Mouse (Mus musculus): Measurements from ENCODE around the gene Itpr2. TPM values are rescaled to one million over a fixed set of nuclear protein-coding genes. Genes with fewer than 3 reads are reported as not detected.

Itpr2 gene
- total RNA-seq, 2 experiments from 2014 or later = 23.3 to 31.0 TPM

GRCm38 (mm10) chr6:146331017-146331669, 170.9 kb downstream of the Itpr2 start:
- no peak for DNase-seq
- intact Hi-C loops (cut with DNase I) = no loop called here

DNA sequence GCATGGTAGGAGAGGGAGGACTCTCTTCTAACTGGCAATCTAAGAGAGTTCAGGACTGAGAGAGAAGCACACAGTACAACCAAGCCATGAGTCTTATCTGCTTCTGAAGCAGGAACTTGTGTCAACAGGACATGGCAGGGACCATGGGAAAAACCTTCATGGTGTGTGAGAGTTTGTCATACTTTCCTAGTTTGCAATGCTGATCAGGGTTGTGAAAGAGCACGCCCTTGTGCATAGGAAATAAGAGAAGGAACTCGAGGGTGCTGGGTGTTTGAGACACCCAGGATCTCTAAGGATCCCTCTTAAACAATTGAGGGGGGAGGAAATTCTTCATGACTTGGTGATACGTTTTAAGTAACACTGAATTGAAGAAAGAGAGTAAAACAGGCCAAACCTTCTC, 172.9 kb downstream of the Itpr2 start:
- DNase-seq = no peak
- intact Hi-C loops (cut with DNase I) = no loop called here

DNA sequence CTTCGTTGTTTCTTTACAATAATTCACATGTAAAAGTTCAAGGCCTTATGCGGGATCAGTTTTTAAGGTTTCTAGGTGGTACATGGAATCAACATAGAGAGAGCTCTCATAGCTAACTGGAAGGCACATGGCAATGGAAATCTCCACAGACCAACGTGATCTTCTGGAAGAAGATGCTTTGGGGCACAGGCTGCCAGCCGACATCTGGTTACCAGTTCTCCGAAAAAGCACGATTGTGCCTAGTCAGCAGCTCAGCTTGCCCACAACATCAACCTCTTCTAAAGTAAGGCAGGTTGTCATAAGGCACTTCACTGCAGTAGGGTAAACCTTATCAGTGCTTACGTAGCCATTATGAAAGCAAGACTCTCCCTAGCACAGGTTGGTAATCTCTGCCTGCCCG, 175.4 kb downstream of the Itpr2 start:
- no peak for DNase-seq

DNA sequence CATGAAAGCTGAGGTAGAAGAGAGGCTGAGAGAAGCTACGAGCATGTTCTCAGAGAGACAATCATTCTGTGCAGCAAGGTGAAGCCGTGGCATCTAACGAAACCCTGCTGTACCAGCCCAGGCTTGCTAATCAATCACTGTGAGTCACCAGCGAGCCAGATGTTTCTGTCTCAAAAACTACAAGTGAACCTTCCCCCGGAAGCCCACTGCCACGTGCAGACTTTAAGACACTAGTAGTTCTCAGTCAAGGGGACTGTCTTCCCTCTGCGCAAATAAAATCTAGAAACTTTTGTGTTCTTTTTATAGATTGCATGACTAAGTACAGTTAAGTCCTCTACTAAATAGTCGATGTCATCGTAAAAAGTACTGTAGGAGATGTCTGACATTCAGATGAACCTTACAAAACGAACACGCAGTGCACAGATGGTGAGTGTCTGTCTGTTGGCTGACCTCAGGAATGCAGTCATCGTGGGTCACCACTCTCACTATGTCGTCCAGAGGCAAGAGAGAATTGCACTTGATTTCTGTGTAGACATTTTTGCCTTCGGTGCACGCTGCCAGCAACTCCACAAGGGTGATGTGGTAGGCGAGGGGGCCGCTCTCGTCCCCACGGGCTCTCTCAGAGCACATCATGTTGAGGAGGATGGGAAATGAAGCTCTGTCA, 177.3 kb downstream of the Itpr2 start:
- intact Hi-C loops (cut with DNase I) = no loop called here
- DNase-seq = no peak

More for the DNA sequence above, 175.4 kb downstream of the Itpr2 start:
- intact Hi-C loops (cut with DNase I) = no loop called here

DNA sequence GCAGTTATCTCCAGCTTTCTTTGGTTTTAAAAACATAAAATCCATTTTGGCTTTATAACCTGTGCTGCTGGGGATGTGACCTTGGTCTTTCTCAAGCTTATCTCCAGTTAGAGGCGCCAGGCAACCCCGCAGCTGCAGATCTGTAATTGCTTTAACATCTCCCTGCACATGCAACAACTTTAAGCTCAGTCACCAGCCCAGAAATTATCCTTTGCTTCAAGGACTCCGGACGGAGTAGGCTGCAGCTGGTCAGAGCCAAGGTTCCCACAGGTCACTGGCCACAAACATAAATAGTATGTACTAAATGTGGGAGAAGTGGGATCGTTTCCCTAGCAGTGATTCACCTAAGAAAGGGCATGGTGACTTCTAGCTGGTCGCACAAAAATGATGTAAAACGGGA, 179.5 kb downstream of the Itpr2 start:
- DNase-seq = no peak
- intact Hi-C loops (cut with DNase I) = no loop called here

DNA sequence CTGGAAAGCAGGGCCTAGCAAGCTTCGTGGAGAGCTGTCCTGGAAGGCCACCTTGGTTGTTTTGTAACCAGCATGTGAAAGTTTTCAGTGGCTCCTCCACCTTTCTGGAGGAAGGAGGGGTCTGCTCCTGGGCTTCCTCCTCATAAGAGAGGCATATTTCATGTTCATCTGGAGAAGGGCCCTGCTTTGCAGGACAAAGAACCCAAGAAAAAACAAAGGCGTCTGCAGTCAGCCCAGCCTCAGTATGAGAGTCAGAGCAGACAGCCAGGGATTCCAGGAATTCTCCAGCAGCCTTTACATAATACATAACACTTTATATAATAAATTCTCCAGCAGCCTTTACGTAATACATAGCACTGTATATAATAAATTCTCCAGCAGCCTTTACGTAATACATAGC, 180.1 kb downstream of the Itpr2 start:
- intact Hi-C loops (cut with DNase I) = no loop called here
- DNase-seq = no peak

DNA sequence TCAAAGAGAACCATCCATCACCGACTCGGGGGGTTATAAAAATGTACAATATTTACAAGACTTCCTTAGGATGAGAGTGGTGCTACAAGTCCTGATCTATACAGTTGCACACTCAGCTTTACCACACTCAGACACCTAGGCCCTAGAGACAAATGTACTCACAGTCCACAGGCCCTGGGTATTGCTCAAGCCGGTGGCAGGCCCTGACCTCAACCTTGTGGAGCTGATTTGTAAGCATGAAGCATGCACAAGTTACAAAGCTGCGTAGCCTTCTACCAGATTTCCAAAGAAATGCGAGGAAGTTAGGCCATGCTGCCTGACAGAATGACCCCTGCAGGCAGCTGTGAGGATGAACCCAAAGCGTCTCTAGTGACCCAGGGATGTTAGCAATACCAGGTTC, 185.6 kb downstream of the Itpr2 start:
- no peak for DNase-seq
- intact Hi-C loops (cut with DNase I) = no loop called here

DNA sequence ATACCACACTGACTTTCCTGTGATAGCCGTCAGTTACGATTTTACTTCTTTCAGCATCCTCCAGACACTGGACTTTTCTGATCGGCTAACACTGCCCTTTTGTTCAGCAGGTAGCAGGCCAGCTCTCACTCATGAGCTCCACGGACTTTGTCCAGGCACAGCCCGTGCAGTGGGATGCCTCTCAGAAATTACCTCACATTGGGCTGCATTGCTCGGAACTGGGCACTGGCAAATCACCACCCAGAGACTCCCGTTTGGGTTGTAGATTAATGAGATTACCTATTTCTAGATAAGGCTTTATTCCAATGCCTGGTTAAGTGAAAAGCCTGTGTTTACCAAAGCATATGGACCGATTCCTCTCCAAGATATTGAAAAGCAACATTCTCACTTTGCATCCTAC, 186.9 kb downstream of the Itpr2 start:
- no peak for DNase-seq
- intact Hi-C loops (cut with DNase I) = no loop called here

GRCm38 (mm10) chr6:146314304-146314703, 187.7 kb downstream of the Itpr2 start:
- intact Hi-C loops (cut with DNase I) = no loop called here

GRCm38 (mm10) chr6:146313396-146313795, 188.6 kb downstream of the Itpr2 start:
- DNase-seq = no peak
- intact Hi-C loops (cut with DNase I) = no loop called here

More at GRCm38 (mm10) chr6:146314304-146314703, 187.7 kb downstream of the Itpr2 start:
- DNase-seq = no peak

GRCm38 (mm10) chr6:146310210-146310609, 191.8 kb downstream of the Itpr2 start:
- intact Hi-C loops (cut with DNase I) = no loop called here
- no peak for DNase-seq

- no peak for DNase-seq
- intact Hi-C loops (cut with DNase I) = no loop called here
Observed at GRCm38 (mm10) chr6:146309335-146309734, 192.7 kb downstream of the Itpr2 start.

- intact Hi-C loops (cut with DNase I) = no loop called here
- no peak for DNase-seq
Observed at GRCm38 (mm10) chr6:146305995-146306394, 196.0 kb downstream of the Itpr2 start.

DNA sequence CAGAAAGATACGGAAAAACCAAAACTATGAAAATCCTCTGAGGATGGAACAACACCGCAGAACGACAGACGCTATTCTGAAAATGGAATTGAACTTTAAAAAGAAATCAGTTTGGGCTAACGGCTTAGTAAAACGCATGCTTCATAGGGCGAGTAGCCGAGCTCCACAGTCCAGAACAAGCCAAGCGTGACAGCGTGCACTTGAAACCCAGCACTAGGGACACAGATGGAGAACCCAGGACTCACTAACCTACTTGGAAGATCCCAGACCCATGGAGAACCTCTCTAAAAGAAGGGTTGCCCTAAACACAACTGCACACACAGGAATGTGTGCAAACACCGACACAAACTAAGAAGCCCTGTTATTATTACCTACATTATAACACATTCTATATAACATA, 197.9 kb downstream of the Itpr2 start:
- intact Hi-C loops (cut with DNase I) = no loop called here
- no peak for DNase-seq

DNA sequence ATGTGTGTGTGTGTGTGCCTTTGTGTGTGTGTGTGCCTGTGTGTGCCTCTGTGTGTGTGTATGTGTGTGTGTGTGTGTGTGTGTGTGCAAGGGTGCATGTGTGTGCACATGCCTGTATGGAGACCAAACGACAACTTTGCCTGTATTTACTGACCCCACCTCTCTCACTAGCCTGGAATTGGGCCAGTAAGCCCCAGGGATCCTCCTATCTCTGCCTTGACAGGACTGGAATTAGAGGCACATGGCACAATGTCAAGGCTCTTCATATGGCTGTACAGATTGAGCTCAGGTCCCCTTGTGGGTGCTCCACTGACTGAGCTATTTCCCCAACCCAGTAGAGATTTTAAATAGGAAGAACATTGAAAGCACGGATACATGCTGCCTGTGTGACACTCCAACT, 198.7 kb downstream of the Itpr2 start:
- no peak for DNase-seq
- intact Hi-C loops (cut with DNase I) = no loop called here

GRCm38 (mm10) chr6:146302574-146303130, 199.4 kb downstream of the Itpr2 start:
- intact Hi-C loops (cut with DNase I) = no loop called here
- no peak for DNase-seq

DNA sequence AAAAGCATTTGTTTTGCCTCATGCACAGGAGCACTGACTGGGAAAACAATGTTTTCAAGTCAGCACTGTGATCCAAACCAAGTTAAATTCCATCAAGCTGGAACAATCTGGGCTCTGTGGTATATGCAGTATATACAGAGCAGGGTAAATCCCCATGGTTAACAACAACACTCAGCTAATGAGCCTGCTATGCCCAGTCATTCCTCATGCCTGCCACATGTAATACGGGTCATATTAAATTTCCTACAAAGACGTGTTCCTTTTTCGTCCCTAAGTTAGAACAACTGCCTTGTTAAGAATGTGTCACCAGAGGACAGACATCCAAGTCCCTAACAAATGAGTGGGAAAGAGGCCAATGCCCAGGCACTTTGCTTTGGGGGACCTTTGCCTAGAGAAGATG, 199.9 kb downstream of the Itpr2 start:
- intact Hi-C loops (cut with DNase I) = no loop called here
- DNase-seq = no peak

DNA sequence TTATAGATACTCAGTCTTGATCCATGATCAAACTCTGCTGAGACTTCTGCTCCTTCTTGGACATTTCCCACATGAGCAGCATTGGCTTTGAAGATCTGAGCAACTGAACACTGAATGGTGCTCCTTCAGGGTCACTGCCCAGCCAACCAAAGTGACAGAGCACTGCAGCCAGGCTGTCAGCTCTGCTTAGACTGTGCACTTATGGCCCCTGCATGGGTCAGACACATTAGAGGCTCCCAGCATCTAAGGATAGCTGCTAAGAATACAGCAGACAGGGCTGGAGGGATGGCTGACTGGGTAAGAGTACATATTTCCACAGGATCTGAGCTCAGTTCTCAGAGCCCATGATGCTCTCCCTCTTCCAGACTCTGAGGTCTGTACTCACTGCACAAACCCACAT, 201.1 kb downstream of the Itpr2 start:
- DNase-seq = no peak
- intact Hi-C loops (cut with DNase I) = no loop called here

DNA sequence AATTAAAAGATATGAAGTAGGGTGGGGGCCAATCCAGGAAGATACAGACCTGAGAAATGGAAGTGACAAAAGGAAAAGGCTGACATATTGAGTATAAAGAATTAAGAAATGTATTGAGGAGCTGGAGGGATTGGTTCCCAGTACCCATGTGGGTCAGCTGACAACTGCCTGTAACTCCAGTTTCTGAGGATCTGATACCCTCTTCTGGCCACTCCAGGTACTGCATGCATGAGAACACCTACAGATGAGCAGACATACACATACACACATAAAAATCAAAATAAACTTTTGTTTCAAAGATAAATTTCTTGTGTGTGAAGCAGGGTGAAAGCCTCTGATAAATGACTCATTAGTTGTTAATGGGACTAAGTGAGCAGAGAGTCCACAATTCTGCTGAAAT, 203.3 kb downstream of the Itpr2 start:
- intact Hi-C loops (cut with DNase I) = no loop called here
- DNase-seq = no peak

- intact Hi-C loops (cut with DNase I) = no loop called here
Observed at GRCm38 (mm10) chr6:146291036-146291435, 211.0 kb downstream of the Itpr2 start.

GRCm38 (mm10) chr6:146289801-146290200, 212.2 kb downstream of the Itpr2 start:
- no peak for DNase-seq
- intact Hi-C loops (cut with DNase I) = no loop called here

More at GRCm38 (mm10) chr6:146291036-146291435, 211.0 kb downstream of the Itpr2 start:
- DNase-seq = no peak

DNA sequence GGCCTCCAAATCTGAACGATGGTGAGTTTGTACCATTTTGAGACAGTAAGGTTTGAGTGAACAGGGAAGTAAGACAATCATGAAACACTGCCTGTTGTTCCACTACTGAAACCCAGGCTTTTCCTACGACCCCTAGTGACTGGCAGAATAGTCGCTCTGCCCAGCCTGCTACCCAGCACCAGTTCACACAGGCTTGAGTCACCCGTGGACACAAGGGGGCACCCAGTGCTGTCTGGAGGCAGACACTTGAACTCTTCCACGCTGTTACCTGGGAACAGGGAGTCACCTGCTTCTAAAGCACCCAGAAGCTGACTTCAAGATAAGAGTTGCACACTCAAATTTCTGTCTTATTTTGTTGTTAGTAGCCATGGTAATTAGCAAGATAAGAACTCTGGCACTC, 213.8 kb downstream of the Itpr2 start:
- no peak for DNase-seq
- intact Hi-C loops (cut with DNase I) = no loop called here
